Mouse (Mus musculus) stomach, postnatal 0 days (tissue): ENCODE results near the gene Nfia. TPM values are rescaled to one million over a fixed set of nuclear protein-coding genes. Genes with fewer than 3 reads are reported as not detected.

Source experiments
- ATAC-seq: fragments of 200-750 bp; cut with Nextera tagmentation; 2 replicates; pipeline ENCODE4 v1.8.0; 2017; ENCODE audit not compliant: low FRiP score, low TSS enrichment
- DNase-seq: peaks from one replicate; pipeline ENCODE4 v3.0.0-alpha.2; 2016; ENCODE audit warnings: low spot score
- H3K27ac ChIP-seq: fragments of 300-500 bp; sonication (generic); replicated peaks from 2 replicates; pipeline ENCODE4 v1.5.1; 2014; ENCODE audit warnings: mild to moderate bottlenecking, control low read depth
- H3K27me3 ChIP-seq: fragments of 300-500 bp; sonication (generic); 2 replicates; pipeline ENCODE4 v1.6.1; 2014; ENCODE audit warnings: low read length; ENCODE audit not compliant: control insufficient read depth, insufficient read depth
- H3K36me3 ChIP-seq: fragments of 300-500 bp; sonication (generic); 2 replicates; pipeline ENCODE4 v1.6.1; 2014; ENCODE audit warnings: low read length, mixed read lengths; ENCODE audit not compliant: control insufficient read depth, insufficient read depth
- H3K4me1 ChIP-seq: fragments of 300-500 bp; sonication (generic); replicated peaks from 2 replicates; pipeline ENCODE4 v1.6.1; 2014; ENCODE audit warnings: antibody characterized with exemption; ENCODE audit not compliant: control insufficient read depth, insufficient read depth
- H3K4me2 ChIP-seq: fragments of 300-500 bp; sonication (generic); replicated peaks from 2 replicates; pipeline ENCODE4 v1.6.1; 2014; ENCODE audit warnings: low read depth, mild to moderate bottlenecking, control low read depth, moderate library complexity
- H3K4me3 ChIP-seq: fragments of 300-500 bp; sonication (generic); 2 replicates; pipeline ENCODE4 v1.5.1; 2014; ENCODE audit warnings: low read depth, low read length, control low read depth
- H3K9ac ChIP-seq: fragments of 300-500 bp; sonication (generic); 2 replicates; pipeline ENCODE4 v1.6.1; 2014; ENCODE audit warnings: mild to moderate bottlenecking, low read length, control low read depth, mixed read lengths
- H3K9me3 ChIP-seq: fragments of 300-500 bp; sonication (generic); 2 replicates; pipeline ENCODE4 v1.6.1; 2016; ENCODE audit warnings: low read length; ENCODE audit not compliant: control insufficient read depth
- CTCF ChIP-seq: IDR thresholded peaks from 2 replicates; pipeline ENCODE4 v1.5.1; 2016; ENCODE audit warnings: antibody characterized with exemption, low read depth, mild to moderate bottlenecking, moderate library complexity
- EP300 ChIP-seq: optimal IDR thresholded peaks from 2 replicates; pipeline ENCODE3; 2016; ENCODE audit warnings: antibody characterized with exemption
- WGBS: fragments of 180-500 bp; shearing (Covaris S2); extraction: QIAGEN DNeasy Blood & Tissue Kit; methylation state at CpG from one replicate; pipeline ENCODE4 v1.1.7; 2014; 5-methylcytosine and 5-hydroxymethylcytosine counted together
- polyA plus RNA-seq: library from polyadenylated mRNA; unstranded; fragments of >200 nt; fragmentation: Nextera tagmentation; extraction: Ambion mirVana; gene quantifications from 2 replicates; pipeline ENCODE4 v1.2.1, GENCODE M21; 2015

Nfia gene
- polyA plus RNA-seq, 1 experiment from 2014 or later, result 26.0 TPM

GRCm38 (mm10) chr4:97852626-97853025 is 80.1 kb downstream of the Nfia start:
- no peak for TF ChIP-seq CTCF
- H3K4me3 ChIP-seq, result no peak overlapping the region
- 92% methylated on average over 2 of the region's 2 CpGs for WGBS
- H3K4me2 ChIP-seq, result no peak overlapping the region
- no peaks in the 10 kb centered on the region for H3K4me1 ChIP-seq
- H3K36me3 ChIP-seq, result no peaks in the 10 kb centered on the region
- no peaks in the 10 kb centered on the region for H3K27me3 ChIP-seq
- no peak overlapping the region for H3K27ac ChIP-seq
- H3K9ac ChIP-seq, result no peak overlapping the region
- H3K9me3 ChIP-seq, result no peaks in the 10 kb centered on the region
- DNase-seq (no peak), ATAC-seq (no peak)

GRCm38 (mm10) chr4:97854779-97855178 is 82.2 kb downstream of the Nfia start:
- 40% methylated on average over 4 of the region's 4 CpGs for WGBS
- Histone ChIP-seq H3K27ac (no peak overlapping the region), H3K36me3 (no peaks in the 10 kb centered on the region), H3K4me1 (no peaks in the 10 kb centered on the region), H3K4me3 (no peak overlapping the region), H3K9me3 (no peaks in the 10 kb centered on the region), H3K4me2 (no peak overlapping the region), H3K9ac (no peak overlapping the region), H3K27me3 (no peaks in the 10 kb centered on the region)
- ATAC-seq (no peak), DNase-seq (no peak)
- TF ChIP-seq CTCF, result no peak
- TF ChIP-seq EP300, result no peak

GRCm38 (mm10) chr4:97855712-97856420 is 83.3 kb downstream of the Nfia start:
- 88% methylated on average over 8 of the region's 8 CpGs for WGBS
- Histone ChIP-seq H3K4me1 (no peaks in the 10 kb centered on the region), H3K4me3 (no peak overlapping the region), H3K27me3 (no peaks in the 10 kb centered on the region), H3K36me3 (no peaks in the 10 kb centered on the region), H3K27ac (no peak overlapping the region), H3K9ac (no peak overlapping the region), H3K9me3 (no peaks in the 10 kb centered on the region), H3K4me2 (no peak overlapping the region)
- no peak for TF ChIP-seq CTCF
- no peak for TF ChIP-seq EP300
- DNase-seq (no peak), ATAC-seq (no peak)

- TF ChIP-seq CTCF (no peak), EP300 (no peak)
Measured at GRCm38 (mm10) chr4:97857549-97857948, 85.0 kb downstream of the Nfia start.

GRCm38 (mm10) chr4:97859431-97859830 is 86.9 kb downstream of the Nfia start:
- TF ChIP-seq CTCF (no peak), EP300 (no peak)
- Histone ChIP-seq H3K27me3 (no peaks in the 10 kb centered on the region), H3K4me3 (no peak overlapping the region), H3K4me2 (no peak overlapping the region), H3K4me1 (no peaks in the 10 kb centered on the region), H3K9me3 (no peaks in the 10 kb centered on the region), H3K36me3 (no peaks in the 10 kb centered on the region), H3K9ac (no peak overlapping the region), H3K27ac (no peak overlapping the region; the same call in 1 of the 2 replicates)
- 54% methylated on average over 4 of the region's 4 CpGs for whole genome bisulfite sequencing
- ATAC-seq (no peak), DNase-seq (no peak)

More at GRCm38 (mm10) chr4:97857549-97857948, 85.0 kb downstream of the Nfia start:
- DNase-seq (no peak), ATAC-seq (no peak)
- 46% methylated on average over 2 of the region's 2 CpGs for WGBS
- Histone ChIP-seq H3K4me3 (no peak overlapping the region), H3K27ac (no peak overlapping the region), H3K36me3 (no peaks in the 10 kb centered on the region), H3K9ac (no peak overlapping the region), H3K4me2 (no peak overlapping the region), H3K27me3 (no peaks in the 10 kb centered on the region), H3K4me1 (no peaks in the 10 kb centered on the region), H3K9me3 (no peaks in the 10 kb centered on the region)

GRCm38 (mm10) chr4:97860376-97860775 is 87.8 kb downstream of the Nfia start:
- no peaks in the 10 kb centered on the region for H3K36me3 ChIP-seq
- H3K27me3 ChIP-seq, result no peaks in the 10 kb centered on the region
- TF ChIP-seq EP300 (no peak), CTCF (no peak)
- no peak overlapping the region for H3K4me2 ChIP-seq
- no peak overlapping the region for H3K4me3 ChIP-seq
- no peaks in the 10 kb centered on the region for H3K4me1 ChIP-seq
- DNase-seq (no peak), ATAC-seq (no peak)
- H3K27ac ChIP-seq, result no peak overlapping the region
- no peak overlapping the region for H3K9ac ChIP-seq
- WGBS, result 36% methylated on average over 3 of the region's 3 CpGs
- no peaks in the 10 kb centered on the region for H3K9me3 ChIP-seq
